Mouse (Mus musculus): ENCODE measurements at regions not wholly inside any gene's neighbourhood (a gene's known extent, or its start where the extent isn't known, plus 50 kb on each side); places are given as distances from the start of the nearest gene placed in this dataset.

DNA sequence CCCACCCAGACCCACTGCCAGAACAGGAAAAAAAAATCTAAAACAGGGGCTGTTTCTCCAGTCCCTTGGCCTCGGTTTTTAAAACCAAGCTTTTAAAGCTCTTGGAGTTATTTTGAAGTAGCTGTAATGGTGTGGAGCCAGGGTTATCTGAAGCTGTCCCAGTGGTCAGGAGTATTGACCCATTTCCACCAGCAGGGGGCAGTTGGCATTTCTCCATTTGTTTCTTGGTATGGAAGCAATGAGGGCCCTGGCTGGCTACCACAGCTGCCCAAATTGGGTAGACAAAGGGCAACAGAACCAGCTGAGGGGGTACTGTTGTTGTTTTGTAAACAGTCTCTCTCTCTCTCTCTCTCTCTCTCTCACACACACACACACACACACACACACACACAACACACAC lies 206.7 kb upstream of the Jade1 start:
- 72% methylated on average over 1 of the region's 1 CpGs for WGBS
- H3K4me1 ChIP-seq = peaks cover 4% of the 10 kb centered on the region; the same call in 1 of the 2 replicates
- H3K9me3 ChIP-seq (replicated peaks) = no peaks in the 10 kb centered on the region
- no peak overlapping the region for H3K4me2 ChIP-seq
- 0 out of 2 replicates have a peak, but pooled peaks have one; percentile 27 for ATAC-seq
- no peaks in the 10 kb centered on the region for H3K36me3 ChIP-seq (ENCODE audit: poor library complexity, severe bottlenecking)
- no peak overlapping the region for H3K9ac ChIP-seq
- H3K27ac ChIP-seq = no peak overlapping the region
- H3K27me3 ChIP-seq = no peaks in the 10 kb centered on the region
- no peak overlapping the region for H3K4me3 ChIP-seq

DNA sequence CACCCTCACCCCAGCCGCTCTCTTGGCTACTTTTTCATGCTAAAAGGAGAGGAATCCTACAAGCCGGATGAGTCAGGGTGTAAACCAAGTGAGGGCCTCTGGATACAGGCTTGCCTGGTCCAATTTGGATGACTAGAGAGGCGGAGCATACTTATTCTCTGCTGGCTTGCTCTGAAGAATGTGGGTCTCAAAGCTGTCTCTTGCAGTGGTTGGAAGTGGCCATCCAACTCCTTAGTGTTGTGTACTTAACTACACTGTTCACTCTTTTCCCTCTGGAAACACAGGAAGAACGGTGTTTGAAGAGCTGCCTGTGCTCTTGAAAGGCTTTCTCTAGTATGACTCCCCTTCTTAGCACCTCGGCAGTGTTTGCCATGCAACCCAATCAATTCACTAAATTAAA lies 208.7 kb upstream of the Jade1 start:
- no peaks in the 10 kb centered on the region for H3K9me3 ChIP-seq (replicated peaks)
- no peak for ATAC-seq
- no peaks in the 10 kb centered on the region for H3K4me1 ChIP-seq
- whole genome bisulfite sequencing = 58% methylated on average over 5 of the region's 5 CpGs
- H3K27ac ChIP-seq = no peak overlapping the region
- H3K4me3 ChIP-seq = no peak overlapping the region
- H3K4me2 ChIP-seq = no peak overlapping the region
- H3K27me3 ChIP-seq = no peaks in the 10 kb centered on the region
- no peak overlapping the region for H3K9ac ChIP-seq
- no peaks in the 10 kb centered on the region for H3K36me3 ChIP-seq (ENCODE audit: poor library complexity, severe bottlenecking)

DNA sequence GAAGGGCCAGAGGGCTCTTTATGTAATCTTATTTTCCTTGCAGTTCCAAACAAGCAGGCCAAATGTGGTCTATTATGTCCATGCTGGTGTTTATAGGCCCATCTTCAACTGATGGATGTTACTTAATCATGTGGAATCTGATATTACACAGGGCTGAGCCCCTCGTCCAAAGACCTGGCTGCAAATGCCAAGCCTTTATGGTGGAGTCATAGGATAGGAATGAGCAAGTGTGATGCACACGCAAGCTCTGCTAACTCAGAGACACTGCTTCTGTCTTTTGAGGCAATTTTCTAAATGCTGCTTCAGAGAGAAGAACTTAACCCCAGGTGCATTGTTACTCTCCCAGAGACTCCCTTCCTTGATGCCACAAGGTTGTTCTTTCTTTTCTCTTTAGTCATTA lies 212.1 kb upstream of the Jade1 start:
- H3K9me3 ChIP-seq (replicated peaks) = no peaks in the 10 kb centered on the region
- H3K4me3 ChIP-seq = no peak overlapping the region
- no peaks in the 10 kb centered on the region for H3K27me3 ChIP-seq
- H3K9ac ChIP-seq = no peak overlapping the region
- H3K4me2 ChIP-seq = no peak overlapping the region
- H3K27ac ChIP-seq = no peak overlapping the region
- 80% methylated on average over 2 of the region's 2 CpGs for WGBS
- H3K4me1 ChIP-seq = no peaks in the 10 kb centered on the region
- H3K36me3 ChIP-seq (ENCODE audit: poor library complexity, severe bottlenecking) = no peaks in the 10 kb centered on the region
- ATAC-seq = no peak

DNA sequence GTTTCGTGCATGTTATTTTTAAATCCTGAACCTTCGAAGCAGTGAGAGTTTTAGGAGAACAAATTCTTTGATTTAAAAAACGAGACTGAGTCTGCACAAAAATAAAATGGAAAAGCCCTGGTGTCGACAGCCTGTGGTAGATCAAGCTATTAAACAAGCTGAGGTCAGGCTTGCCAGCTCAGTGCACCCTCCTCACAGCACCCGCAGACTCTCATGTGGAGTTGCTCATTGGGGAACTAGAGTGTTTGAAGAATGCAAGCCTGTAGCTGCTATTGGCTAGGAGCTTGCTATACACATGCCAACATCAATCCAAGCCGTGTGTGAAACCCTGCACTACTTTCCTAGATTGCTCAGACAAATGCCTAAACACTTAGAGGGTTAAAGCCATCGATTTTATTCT lies 223.1 kb upstream of the Jade1 start:
- H3K27ac ChIP-seq = no peak overlapping the region
- no peak overlapping the region for H3K4me3 ChIP-seq
- 0 out of 2 replicates have a peak, but pooled peaks cover 5% of the 10 kb centered on the region for H3K9me3 ChIP-seq (replicated peaks)
- no peak for ATAC-seq
- no peaks in the 10 kb centered on the region for H3K27me3 ChIP-seq
- 76% methylated on average over 7 of the region's 7 CpGs for WGBS
- no peak overlapping the region for H3K9ac ChIP-seq
- H3K4me1 ChIP-seq = no peaks in the 10 kb centered on the region
- H3K36me3 ChIP-seq (ENCODE audit: poor library complexity, severe bottlenecking) = no peaks in the 10 kb centered on the region
- no peak overlapping the region for H3K4me2 ChIP-seq

DNA sequence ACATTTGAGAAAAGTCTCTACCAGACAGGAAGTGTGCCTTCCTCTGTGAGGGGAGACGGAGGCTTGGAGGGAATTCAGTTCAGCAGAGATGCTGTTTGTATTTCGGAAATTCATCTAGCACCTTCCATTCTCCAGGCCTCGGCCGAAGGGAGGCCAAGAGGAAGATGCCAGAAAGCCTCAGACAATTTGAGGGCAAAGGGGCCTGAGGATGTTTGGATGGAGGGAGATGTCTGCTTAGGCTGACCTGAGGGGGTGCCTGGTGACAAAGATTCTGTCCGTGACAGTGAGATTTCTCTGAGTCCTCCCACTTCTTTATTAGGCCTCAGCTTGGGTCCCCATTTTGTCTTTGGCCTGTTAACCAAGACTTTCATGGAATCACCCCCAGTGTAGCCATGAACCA lies 225.2 kb upstream of the Jade1 start:
- no peak overlapping the region for H3K4me2 ChIP-seq
- no peak overlapping the region for H3K9ac ChIP-seq
- H3K4me3 ChIP-seq = no peak overlapping the region
- H3K36me3 ChIP-seq (ENCODE audit: poor library complexity, severe bottlenecking) = no peaks in the 10 kb centered on the region
- no peak overlapping the region for H3K27ac ChIP-seq
- no peak for ATAC-seq
- 0 out of 2 replicates have a peak, but pooled peaks cover 5% of the 10 kb centered on the region for H3K9me3 ChIP-seq (replicated peaks)
- no peaks in the 10 kb centered on the region for H3K27me3 ChIP-seq
- no peaks in the 10 kb centered on the region for H3K4me1 ChIP-seq
- WGBS = 88% methylated on average over 5 of the region's 5 CpGs

DNA sequence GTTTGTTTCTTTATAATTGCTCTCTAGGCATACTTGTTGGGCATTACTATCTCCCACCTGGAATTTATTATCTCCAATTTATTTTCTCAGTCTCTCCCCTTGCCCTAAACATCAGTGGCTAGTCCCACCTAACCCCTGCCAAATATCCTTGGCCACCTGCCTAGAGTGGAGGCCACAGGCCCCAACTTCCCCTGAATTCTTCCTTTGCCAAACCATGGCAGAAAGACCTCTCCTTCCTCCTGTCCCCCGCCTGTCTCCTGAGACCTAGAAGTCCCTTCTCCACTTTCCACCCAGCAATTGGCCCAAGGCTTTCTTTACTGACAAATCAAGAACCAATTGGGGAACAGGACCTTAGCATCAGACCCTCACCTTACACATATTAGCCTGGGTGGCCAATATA lies 226.7 kb upstream of the Jade1 start:
- 81% methylated on average over 1 of the region's 1 CpGs for WGBS
- Histone ChIP-seq H3K27me3 (no peaks in the 10 kb centered on the region), H3K9me3 (replicated peaks) (0 out of 2 replicates have a peak, but pooled peaks cover under 1% of the 10 kb centered on the region), H3K4me2 (no peak overlapping the region), H3K27ac (no peak overlapping the region), H3K4me1 (no peaks in the 10 kb centered on the region), H3K36me3 (ENCODE audit: poor library complexity, severe bottlenecking) (no peaks in the 10 kb centered on the region), H3K4me3 (no peak overlapping the region), H3K9ac (no peak overlapping the region)
- ATAC-seq = no peak

DNA sequence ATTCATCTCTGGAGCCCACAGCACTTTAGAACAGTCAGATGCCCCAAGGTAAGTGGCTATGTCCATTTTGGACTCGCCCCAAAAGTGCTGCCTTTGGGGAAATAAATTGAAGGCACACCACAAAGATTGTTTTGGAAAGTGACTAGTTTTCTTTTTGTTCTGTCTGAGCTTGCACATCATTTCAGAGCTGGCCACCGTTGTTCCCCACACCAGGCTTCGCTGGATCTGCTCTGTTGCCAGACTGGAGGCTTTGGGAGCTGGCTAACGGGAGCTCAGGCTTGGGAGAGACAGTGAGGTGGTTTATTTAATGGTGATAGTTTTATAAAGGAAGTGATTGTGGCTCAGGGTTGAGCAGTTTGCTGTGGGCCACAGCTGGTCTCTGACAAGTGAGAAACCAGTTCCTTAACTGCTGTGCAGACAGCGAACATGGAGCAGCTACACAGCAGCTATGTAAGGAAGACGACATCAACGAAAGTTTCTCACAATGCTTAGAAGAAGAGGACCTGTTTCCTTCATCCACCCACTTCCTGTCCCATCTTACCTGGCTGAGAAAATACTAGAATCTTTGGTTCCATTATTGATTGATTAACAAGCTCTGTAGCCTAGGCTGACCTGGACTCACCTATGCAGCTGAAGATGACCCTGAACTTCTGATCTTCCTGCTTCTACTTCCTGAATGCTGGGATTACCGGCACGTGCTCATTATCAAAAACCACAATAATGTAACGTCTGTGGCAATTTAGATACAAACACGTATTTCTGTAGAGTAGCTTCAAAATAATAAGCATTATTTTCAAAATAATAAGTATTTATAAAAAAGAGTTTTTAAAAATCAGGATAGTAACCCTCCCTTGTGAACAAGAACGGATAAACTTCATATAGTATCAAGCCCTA lies 229.1 kb upstream of the Jade1 start:
- no peaks in the 10 kb centered on the region for H3K4me1 ChIP-seq
- H3K4me3 ChIP-seq = no peak overlapping the region
- 85% methylated on average over 12 of the region's 12 CpGs for WGBS
- no peak overlapping the region for H3K9ac ChIP-seq
- no peak for ATAC-seq
- no peaks in the 10 kb centered on the region for H3K27me3 ChIP-seq
- H3K4me2 ChIP-seq = no peak overlapping the region
- H3K9me3 ChIP-seq (replicated peaks) = no peaks in the 10 kb centered on the region
- H3K27ac ChIP-seq = no peak overlapping the region
- H3K36me3 ChIP-seq (ENCODE audit: poor library complexity, severe bottlenecking) = no peaks in the 10 kb centered on the region

DNA sequence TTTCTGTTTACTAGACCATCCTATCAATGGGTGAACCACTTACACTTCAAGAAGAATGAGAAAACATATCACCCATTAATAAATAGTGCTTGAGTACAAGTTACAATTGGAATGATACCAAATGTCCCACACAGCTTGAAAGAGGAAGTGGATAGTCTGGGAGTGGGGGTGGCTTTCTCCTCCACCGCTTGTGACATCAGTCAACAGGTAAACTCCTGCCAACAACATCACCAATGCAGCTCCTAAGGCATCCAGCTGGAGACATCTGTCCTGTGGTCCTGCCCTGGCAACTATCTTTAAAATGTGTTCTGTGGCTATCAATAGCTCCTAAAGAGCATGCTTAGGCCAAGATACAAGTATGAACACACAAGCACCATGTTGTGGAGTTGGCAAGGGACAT lies 233.7 kb upstream of the Jade1 start:
- Histone ChIP-seq H3K27me3 (no peaks in the 10 kb centered on the region), H3K9ac (no peak overlapping the region), H3K4me2 (no peak overlapping the region), H3K4me1 (no peaks in the 10 kb centered on the region), H3K4me3 (no peak overlapping the region), H3K27ac (no peak overlapping the region), H3K36me3 (ENCODE audit: poor library complexity, severe bottlenecking) (no peaks in the 10 kb centered on the region), H3K9me3 (replicated peaks) (no peaks in the 10 kb centered on the region)
- ATAC-seq = no peak
- 84% methylated on average over 1 of the region's 1 CpGs for WGBS

DNA sequence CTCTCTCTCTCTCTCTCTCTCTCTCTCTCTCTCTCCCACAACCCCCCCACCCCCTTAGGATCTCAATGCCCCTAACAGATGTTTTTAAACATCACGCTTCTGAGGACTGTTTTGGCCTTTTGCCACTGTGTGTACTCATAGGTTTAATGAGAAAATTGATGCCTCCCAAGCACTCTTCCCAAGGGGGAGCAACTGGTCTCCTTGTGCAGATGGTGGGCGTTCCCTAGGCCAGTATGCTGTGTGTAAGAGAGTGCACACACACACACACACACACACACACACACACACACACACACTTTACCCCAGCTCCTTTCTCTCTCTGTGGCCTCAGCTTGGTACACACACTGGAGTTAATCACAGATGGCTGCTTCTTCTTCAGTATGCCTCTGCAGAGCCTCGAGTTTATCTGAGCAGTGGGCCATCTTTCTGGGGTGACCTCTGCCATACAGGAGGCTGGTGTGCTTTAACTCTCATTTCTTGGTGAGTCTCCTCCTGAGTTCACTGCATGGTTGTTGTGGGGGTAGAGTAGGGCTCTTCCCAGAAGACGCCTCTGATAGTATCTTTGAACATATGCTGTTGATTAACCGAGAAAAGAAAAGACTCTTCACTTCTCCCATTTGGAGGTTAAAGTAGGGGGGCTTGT lies 236.2 kb upstream of the Jade1 start:
- Histone ChIP-seq H3K9ac (no peak overlapping the region), H3K27me3 (no peaks in the 10 kb centered on the region), H3K4me1 (no peaks in the 10 kb centered on the region), H3K9me3 (replicated peaks) (no peaks in the 10 kb centered on the region), H3K27ac (no peak overlapping the region), H3K4me3 (no peak overlapping the region), H3K4me2 (no peak overlapping the region), H3K36me3 (ENCODE audit: poor library complexity, severe bottlenecking) (no peaks in the 10 kb centered on the region)
- ATAC-seq = 0 out of 2 replicates have a peak, but pooled peaks have one; percentile 16
- WGBS = 66% methylated on average over 5 of the region's 5 CpGs

DNA sequence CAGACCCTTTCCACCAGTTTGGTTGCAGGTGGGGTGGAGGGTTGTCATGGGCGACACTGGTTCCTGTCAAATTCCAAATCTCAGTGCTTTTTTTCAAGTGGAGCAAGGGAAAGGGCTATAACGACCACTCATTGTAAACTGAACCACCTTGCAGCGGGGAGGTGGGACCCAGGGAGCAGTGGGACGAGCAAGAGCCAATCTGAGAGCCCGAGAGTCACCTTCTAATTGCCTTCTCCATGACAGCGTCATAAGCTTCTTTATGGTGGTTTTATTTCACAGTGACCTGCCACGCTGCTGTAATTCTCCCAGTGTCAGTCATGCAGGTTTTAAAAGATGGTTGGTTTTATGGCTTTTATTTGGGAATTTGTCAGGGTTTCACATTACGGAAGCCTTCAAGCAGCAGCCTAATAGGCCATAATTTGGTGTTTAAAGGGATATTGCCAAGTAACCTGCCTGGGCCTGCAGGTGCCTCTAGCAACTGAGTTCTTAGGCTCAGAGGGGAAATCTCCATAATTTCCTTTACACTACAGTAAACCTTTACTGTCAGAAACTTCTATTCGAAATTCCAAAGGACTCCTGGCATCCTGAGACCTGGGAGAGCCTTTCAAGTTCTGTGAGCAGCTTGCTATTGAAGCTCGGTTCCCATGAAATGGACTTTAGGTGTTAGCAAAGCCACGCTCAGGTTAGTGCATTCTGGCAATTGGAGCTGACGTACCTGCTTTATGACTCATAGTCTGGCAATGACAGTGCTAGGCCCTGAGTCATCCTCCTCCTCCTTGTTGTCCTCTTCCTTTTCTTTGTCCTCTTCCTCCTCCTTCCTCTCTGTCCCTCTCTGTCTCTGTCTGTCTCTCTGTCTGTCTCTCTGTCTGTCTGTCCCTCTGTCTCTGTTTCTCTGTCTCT lies 235.6 kb upstream of the Pgrmc2 start:
- Histone ChIP-seq H3K4me1 (no peaks in the 10 kb centered on the region), H3K4me3 (no peak overlapping the region), H3K9me3 (replicated peaks) (no peaks in the 10 kb centered on the region), H3K36me3 (ENCODE audit: poor library complexity, severe bottlenecking) (no peaks in the 10 kb centered on the region), H3K9ac (no peak overlapping the region), H3K27me3 (no peaks in the 10 kb centered on the region), H3K4me2 (no peak overlapping the region), H3K27ac (no peak overlapping the region)
- 56% methylated on average over 12 of the region's 12 CpGs for WGBS
- no peak for ATAC-seq

DNA sequence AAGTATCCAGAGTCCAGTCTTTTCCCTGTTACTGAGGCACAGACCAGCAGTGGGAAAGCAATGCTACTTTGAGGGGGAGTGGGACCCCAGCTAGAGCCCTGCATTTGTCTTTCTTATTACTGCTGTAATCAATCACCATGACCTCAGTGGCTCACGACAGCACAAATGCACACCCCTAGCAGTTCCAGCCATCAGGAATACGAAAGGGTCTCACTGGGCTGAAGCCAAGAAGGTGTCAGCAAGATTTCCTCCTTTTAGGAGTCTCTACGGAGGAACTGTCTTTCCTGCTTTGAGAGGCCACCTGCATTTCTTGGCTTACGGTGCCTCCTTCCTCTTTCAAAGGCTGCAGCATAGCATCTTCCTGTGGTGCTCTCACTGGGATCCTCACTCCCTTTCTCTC lies 234.3 kb upstream of the Pgrmc2 start:
- Histone ChIP-seq H3K27ac (no peak overlapping the region), H3K4me3 (no peak overlapping the region), H3K9ac (no peak overlapping the region), H3K9me3 (replicated peaks) (no peaks in the 10 kb centered on the region), H3K27me3 (no peaks in the 10 kb centered on the region), H3K36me3 (ENCODE audit: poor library complexity, severe bottlenecking) (no peaks in the 10 kb centered on the region), H3K4me2 (no peak overlapping the region), H3K4me1 (no peaks in the 10 kb centered on the region)
- 74% methylated on average over 4 of the region's 4 CpGs for WGBS
- ATAC-seq = no peak

DNA sequence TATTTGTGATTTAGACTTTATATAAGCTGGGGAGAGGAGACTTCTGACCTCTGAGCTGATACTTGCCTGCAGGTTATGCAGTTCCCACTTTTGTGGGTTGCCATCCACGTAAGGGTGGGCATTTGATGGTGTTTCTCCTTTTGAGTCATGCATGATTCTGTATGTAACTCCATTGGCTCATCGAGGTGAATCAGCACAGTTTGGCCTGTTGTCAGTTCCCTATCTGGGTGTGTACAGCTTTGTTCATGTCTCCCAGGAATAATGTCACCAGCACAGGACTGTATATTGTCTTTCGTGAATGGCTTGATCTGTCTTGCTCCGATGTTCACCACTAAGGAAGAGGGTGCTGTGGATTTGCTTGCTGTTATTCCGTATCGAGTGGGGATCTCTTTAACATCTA lies 229.6 kb upstream of the Pgrmc2 start:
- ATAC-seq = no peak
- WGBS = 88% methylated on average over 6 of the region's 6 CpGs

More for the DNA sequence above, 229.6 kb upstream of the Pgrmc2 start:
- Histone ChIP-seq H3K4me3 (no peak overlapping the region), H3K9me3 (replicated peaks) (no peaks in the 10 kb centered on the region), H3K4me2 (no peak overlapping the region), H3K4me1 (no peaks in the 10 kb centered on the region), H3K27me3 (no peaks in the 10 kb centered on the region), H3K27ac (no peak overlapping the region), H3K36me3 (ENCODE audit: poor library complexity, severe bottlenecking) (no peaks in the 10 kb centered on the region), H3K9ac (no peak overlapping the region)

Data from forebrain, embryonic 13.5 days (tissue).